Mouse (Mus musculus) olfactory bulb, adult 2 months (tissue): ENCODE measurements around the gene Tnc.

Experiments
- CTCF ChIP-seq: fragments of 200-500 bp; IDR thresholded peaks from 2 replicates; pipeline ENCODE4 v1.5.1; 2012; ENCODE audit warnings: low read depth, mild to moderate bottlenecking, low read length, moderate library complexity; ENCODE audit not compliant: insufficient read depth
- POLR2A ChIP-seq: fragments of 200-500 bp; IDR thresholded peaks from 2 replicates; pipeline ENCODE4 v1.6.1; 2012; ENCODE audit warnings: mild to moderate bottlenecking, low read depth, low read length, moderate library complexity; ENCODE audit not compliant: insufficient read depth

DNA sequence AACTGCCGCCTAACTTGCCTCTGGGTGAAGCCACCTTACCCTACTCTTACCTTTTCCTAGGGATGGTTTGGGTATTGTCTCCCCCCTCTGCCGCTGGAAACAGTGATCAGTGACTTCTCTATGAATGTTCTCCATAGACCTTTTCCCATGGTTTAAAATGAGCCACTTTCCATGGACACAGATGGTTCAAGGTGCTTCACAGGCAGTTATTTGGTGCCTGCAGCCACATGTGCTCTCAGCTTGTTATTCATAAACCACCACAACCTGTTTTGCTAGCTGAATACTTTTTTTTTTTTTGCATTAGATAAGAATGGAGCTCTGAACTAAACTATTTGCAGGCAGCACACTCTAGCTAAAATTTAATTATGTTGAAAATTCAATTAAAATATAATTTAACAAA lies 116.0 kb downstream of the Tnc start:
- TF ChIP-seq POLR2A (no peak), CTCF (no peak)
